Mouse (Mus musculus) frontal cortex, adult 2 months (tissue): ENCODE measurements at regions not wholly inside any gene's neighbourhood (a gene's known extent, or its start where the extent isn't known, plus 50 kb on each side); places are given as distances from the start of the nearest gene placed in this dataset.

ENCODE experiments used
- DNase-seq, 2 experiments: peaks; one replicate each; pipeline ENCODE4 v3.0.0; 2022; ENCODE audit warnings: low spot score in 1 of 2; ENCODE audit errors: extremely low spot score in 1 of 2

DNA sequence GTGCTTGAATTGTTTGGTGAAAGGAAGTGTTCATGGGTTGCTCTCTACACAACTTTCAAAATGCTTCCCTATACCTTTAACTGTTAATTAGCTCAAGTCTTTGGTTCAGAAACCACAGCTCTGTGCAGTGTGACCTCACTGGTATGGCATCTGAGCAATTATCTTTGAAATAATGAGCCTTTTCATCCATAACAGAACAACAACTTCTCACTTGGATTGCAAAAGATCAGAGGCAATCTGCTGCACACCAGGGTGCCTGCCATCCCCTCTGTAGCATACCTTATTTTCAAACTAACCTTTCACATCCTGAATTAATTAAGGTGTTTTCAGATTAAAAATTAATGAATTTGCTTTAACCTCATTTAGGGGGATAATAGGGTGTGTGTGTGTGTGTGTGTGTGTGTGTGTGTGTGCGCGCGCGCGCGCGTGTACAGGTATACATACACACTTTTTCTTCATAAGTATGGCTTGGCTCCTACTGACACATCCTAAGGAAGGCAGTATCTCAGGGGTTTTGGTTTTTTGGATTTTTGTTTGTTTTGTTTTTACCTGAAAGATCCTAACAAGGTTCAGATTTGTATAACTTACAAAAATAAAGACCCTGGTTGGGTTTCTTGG is 493.8 kb downstream of the Rapgef2 start:
- no peak for DNase-seq

- DNase-seq: no peak
These were observed 503.6 kb downstream of the Rapgef2 start for GRCm38 (mm10) chr3:78782766-78783165.

- no peak for DNase-seq
These were observed 530.4 kb downstream of the Rapgef2 start for GRCm38 (mm10) chr3:78755686-78756476.

GRCm38 (mm10) chr3:78736111-78736510 is 550.2 kb downstream of the Rapgef2 start:
- no peak for DNase-seq

DNA sequence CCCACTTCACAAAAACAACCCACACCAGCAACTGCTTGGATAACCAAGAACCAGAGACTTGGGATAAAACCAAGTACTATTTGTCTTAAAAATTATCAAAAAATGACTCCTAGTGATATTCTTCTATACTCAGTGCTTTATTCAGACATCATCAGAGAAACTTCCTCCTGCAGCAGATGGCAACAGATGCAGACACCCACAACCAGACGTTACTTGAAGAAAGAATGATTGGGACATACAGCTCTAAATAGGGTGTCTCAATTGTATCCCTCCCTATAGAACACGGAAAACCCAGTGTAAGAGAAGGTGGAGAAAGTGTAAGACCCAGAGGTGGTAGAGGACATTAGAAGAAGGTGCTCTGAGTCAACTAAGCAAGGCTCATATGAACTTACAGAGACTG is 569.6 kb downstream of the Rapgef2 start:
- DNase-seq: peak in 1 of 2 experiments; percentile 15

- DNase-seq: no peak
These were observed 578.6 kb downstream of the Rapgef2 start for GRCm38 (mm10) chr3:78707687-78708086.

- peak; percentile 13 to 62 for DNase-seq
These were observed 587.4 kb downstream of the Rapgef2 start for GRCm38 (mm10) chr3:78698936-78699335.

DNA sequence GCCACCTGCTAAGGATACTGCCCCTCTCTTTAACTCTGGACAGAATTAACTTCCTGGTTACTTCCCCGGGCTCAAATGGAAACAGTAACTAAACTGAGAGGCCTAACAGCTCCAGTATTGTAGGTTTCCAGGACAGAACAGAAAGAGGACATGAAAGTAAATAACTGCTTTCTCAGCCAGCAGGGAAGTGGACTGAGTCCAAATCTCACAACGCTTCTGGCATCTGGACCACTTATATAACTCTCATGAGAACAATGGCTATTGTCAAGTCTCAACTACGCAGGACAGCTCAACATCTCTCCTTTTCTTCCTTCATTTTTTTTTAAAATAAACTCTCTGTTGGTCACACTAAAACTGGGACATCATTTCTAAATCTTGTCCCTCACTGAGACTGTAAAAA is 594.8 kb downstream of the Rapgef2 start:
- peak; percentile 6 to 31 for DNase-seq

DNA sequence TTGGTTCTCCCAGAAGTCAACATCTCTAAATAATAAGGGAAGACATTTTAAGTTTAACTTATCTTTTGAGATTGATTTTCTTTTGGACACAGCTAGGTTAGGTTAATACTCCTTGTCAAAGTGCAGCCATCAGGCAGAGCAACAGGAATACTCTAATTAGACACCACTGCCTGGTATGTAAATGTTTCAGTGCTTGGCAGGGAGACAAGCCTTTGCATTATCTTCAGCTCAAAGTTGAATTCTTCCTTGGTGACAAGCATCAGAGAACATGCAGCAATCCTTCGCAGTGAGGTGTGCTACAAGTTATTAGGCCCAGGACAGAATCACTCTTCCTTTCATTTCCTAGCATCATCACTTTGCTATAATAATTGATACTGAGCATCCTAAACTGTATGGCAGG is 608.7 kb downstream of the Rapgef2 start:
- no peak for DNase-seq

GRCm38 (mm10) chr3:78676806-78677205 is 609.5 kb downstream of the Rapgef2 start:
- DNase-seq: no peak

GRCm38 (mm10) chr3:78674529-78675187 is 611.7 kb downstream of the Rapgef2 start:
- no peak for DNase-seq

DNA sequence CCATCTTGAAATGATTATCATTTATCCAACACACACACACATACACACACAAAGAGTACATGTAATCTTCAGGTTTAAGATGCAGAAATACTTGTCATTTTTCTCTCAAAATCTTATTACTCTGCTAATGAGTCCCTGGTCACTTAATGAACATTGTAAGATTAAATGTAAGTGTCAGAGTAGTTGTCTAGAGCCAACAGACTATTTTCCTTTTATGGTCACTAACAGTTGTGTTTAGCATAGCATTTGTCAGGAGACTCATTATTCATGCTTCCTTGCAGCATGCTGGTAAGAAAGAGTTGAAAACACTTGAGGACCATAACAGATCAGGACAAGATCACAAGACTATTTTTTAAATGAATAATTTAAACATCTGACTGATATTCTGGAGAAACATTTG is 618.3 kb downstream of the Rapgef2 start:
- DNase-seq: no peak

GRCm38 (mm10) chr3:78667374-78668023 is 618.8 kb downstream of the Rapgef2 start:
- DNase-seq: no peak

GRCm38 (mm10) chr3:78648115-78648514 is 638.2 kb downstream of the Rapgef2 start:
- no peak for DNase-seq

DNA sequence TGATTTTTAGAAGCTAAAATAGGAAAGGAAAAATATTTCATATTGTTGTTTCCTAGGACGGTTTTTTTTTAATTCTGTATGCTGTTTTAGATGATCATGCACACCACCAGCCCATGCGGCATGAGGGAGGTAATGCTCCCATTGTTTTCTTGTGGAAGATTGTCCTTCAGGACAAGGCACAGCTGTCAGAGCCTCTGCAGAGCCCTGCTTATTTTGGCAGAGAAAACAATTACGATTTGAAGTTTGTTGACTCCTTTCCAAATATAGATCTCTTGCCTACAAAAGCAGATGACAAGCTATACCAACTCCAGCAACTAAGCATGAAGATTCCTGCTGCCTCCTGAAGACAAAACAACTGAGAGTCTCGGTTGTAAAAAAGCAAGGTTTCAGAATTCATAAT is 650.9 kb downstream of the Rapgef2 start:
- DNase-seq: peak in 1 of 2 experiments; percentile 6

GRCm38 (mm10) chr3:78618900-78619299 is 667.4 kb downstream of the Rapgef2 start:
- DNase-seq: peak in 1 of 2 experiments; percentile 66

DNA sequence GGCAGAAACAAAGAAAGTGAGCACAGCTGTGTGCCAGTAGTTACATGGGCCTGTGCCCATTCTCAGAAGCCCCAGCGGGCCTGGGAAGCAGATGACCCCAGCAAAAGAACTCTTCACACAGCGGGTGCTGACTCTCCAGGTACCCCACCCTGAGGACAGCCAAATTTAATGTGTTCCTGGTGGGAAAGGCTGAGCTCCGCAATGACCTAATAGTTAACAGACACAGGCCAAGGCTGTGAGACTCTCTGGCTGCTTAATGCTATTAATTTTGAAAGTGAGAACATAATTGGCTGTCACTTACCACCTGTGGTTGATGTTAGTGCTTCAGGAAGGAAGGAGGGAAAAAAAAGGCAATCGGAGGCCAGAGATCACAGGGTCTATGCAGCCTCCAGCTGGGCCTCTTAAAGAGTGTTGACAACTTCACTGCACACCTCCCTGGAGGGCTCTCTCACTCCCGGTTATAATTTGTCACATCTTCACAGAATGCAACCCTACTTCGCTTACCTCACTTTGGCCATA is 691.5 kb downstream of the Rapgef2 start:
- DNase-seq: no peak

- no peak for DNase-seq
These were observed 692.0 kb downstream of the Rapgef2 start for GRCm38 (mm10) chr3:78594305-78594704.

GRCm38 (mm10) chr3:78586639-78587038 is 699.7 kb downstream of the Rapgef2 start:
- DNase-seq: no peak

DNA sequence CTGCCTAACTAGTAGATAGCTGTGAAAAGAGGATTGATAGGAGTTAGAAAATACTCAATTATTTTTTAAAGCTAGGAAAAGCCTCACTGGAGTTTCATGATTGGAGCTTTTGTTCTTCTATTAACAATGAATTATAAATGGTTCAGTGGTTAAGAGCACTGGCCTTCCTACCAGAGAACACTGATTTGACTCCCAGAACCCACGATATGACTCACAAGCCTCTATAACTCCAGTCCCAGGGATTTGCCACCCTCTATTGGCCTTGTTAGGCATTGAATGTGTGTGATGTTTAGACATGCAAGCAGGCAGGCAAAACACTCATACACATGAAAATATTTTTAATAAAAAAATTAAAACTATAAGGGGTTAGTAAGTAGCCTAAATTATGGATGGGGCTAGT is 704.4 kb downstream of the Rapgef2 start:
- peak; percentile 6 to 55 for DNase-seq

GRCm38 (mm10) chr3:78581100-78581499 is 705.2 kb downstream of the Rapgef2 start:
- DNase-seq: no peak
